Mouse (Mus musculus) intestine, embryonic 16.5 days (tissue): Measurements from ENCODE around the gene Det1. TPM values are rescaled to one million over a fixed set of nuclear protein-coding genes. Genes with fewer than 3 reads are reported as not detected.
A peak's percentile ranks its signal among the peaks of the same experiment; 100 is the strongest.

Source experiments
- ATAC-seq: fragments of 200-750 bp; cut with Nextera tagmentation; 2 replicates; pipeline ENCODE4 v1.8.0; 2017; ENCODE audit warnings: moderate TSS enrichment, moderate library complexity
- H3K27ac ChIP-seq: fragments of 300-500 bp; sonication (generic); 2 replicates; pipeline ENCODE4 v1.5.1; 2014; ENCODE audit warnings: mild to moderate bottlenecking, low read length
- H3K27me3 ChIP-seq: fragments of 300-500 bp; sonication (generic); replicated peaks from 2 replicates; pipeline ENCODE4 v1.6.1; 2014; ENCODE audit warnings: low read length, control low read depth, mixed read lengths; ENCODE audit not compliant: control insufficient read depth, insufficient read depth
- H3K36me3 ChIP-seq: fragments of 300-500 bp; sonication (generic); 2 replicates; pipeline ENCODE4 v1.6.1; 2014; ENCODE audit warnings: low read length, control low read depth; ENCODE audit not compliant: control insufficient read depth, insufficient read depth
- H3K4me1 ChIP-seq: fragments of 300-500 bp; sonication (generic); 2 replicates; pipeline ENCODE4 v1.6.1; 2014; ENCODE audit warnings: low read length, control low read depth, mixed read lengths; ENCODE audit not compliant: control insufficient read depth, insufficient read depth
- H3K4me2 ChIP-seq: fragments of 300-500 bp; sonication (generic); 2 replicates; pipeline ENCODE4 v1.6.1; 2014; ENCODE audit warnings: low read depth, low read length, control low read depth
- H3K4me3 ChIP-seq: fragments of 300-500 bp; sonication (generic); 2 replicates; pipeline ENCODE4 v1.5.1; 2014; ENCODE audit warnings: mild to moderate bottlenecking, low read length
- H3K9ac ChIP-seq: fragments of 300-500 bp; sonication (generic); 2 replicates; pipeline ENCODE4 v1.6.1; 2014; ENCODE audit warnings: low read depth, low read length
- H3K9me3 ChIP-seq: fragments of 300-500 bp; sonication (generic); 2 replicates; pipeline ENCODE4 v1.6.1; 2016; ENCODE audit warnings: low read length, control low read depth; ENCODE audit not compliant: control insufficient read depth
- WGBS: fragments of 180-500 bp; shearing (Covaris S2); extraction: QIAGEN DNeasy Blood & Tissue Kit; methylation state at CpG from one replicate; pipeline ENCODE4 v1.1.7; 2014; 5-methylcytosine and 5-hydroxymethylcytosine counted together
- polyA plus RNA-seq: library from polyadenylated mRNA; unstranded; fragments of >200 nt; fragmentation: Nextera tagmentation; extraction: Ambion mirVana; gene quantifications from 2 replicates; pipeline ENCODE4 v1.2.1, GENCODE M21; 2015

The Det1 gene
- polyA plus RNA-seq, 1 experiment from 2014 or later, result 15.2 TPM

DNA sequence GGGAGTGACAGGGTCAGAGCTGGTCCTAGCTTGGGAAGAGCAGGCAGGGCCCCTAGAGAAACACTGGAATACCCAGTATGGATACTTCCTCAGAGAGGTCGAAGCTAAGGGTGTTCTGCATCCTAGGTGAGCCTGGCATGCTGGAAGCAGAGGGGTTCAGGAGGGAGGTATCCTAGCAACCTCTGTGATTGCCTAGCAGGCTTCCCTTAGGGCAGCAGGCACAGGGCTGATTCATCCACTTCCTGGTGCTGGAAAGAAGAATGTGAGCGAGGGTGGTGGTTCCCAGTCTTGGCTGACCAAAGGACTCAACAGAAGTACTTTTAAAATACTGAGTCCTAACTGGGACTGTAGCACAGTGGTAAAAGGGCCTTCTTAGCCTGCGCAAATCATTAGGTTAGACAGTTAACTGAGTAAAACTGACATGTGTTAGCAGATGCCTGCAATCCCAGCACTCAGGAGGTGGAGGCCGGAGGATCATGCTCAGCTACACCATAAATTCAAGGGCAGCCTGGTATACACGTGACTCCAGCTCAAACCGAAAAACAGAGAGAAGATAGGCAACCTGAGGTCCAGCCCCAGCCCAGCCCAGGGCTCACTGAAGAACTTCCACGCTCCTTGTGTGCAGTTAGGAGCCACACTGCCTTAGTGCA, 16.9 kb upstream of the Det1 start:
- Histone ChIP-seq H3K36me3 (no peaks in the 10 kb centered on the region), H3K27ac (peak overlapping the region; percentile 84), H3K4me1 (peaks cover 14% of the 10 kb centered on the region), H3K9me3 (no peaks in the 10 kb centered on the region), H3K9ac (no peak overlapping the region), H3K27me3 (no peaks in the 10 kb centered on the region), H3K4me2 (no peak overlapping the region), H3K4me3 (no peak overlapping the region)
- peak; percentile 78 for ATAC-seq
- whole genome bisulfite sequencing, result 54% methylated on average over 7 of the region's 7 CpGs

GRCm38 (mm10) chr7:78855044-78855655, 8.1 kb upstream of the Det1 start:
- 67% methylated on average over 5 of the region's 5 CpGs for WGBS
- ATAC-seq, result no peak

DNA sequence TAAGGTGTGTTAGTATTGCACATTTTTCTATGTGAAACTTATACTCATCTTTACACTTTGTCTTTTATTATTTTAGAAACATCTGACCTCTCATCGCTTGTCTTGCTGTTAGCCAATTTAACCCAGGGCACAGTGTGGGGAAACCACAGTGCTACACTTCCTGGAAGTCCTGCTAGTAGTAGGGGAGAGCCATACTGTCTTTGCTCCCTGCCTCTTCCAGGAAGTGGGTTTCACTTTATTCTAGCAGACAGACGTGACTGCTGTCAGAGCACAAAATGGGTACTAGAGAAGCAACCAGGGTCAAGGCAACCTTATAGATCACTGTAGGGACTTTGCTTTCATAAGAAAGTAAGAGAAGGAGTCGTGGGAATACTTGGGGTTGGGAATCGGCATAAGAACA, 7.0 kb upstream of the Det1 start:
- no peak for ATAC-seq
- Histone ChIP-seq H3K36me3 (no peaks in the 10 kb centered on the region), H3K27me3 (no peaks in the 10 kb centered on the region), H3K4me2 (no peak overlapping the region), H3K27ac (no peak overlapping the region), H3K9me3 (no peaks in the 10 kb centered on the region), H3K9ac (no peak overlapping the region), H3K4me1 (no peaks in the 10 kb centered on the region), H3K4me3 (no peak overlapping the region)
- 67% methylated on average over 4 of the region's 4 CpGs for WGBS

More at GRCm38 (mm10) chr7:78855044-78855655, 8.1 kb upstream of the Det1 start:
- H3K4me3 ChIP-seq, result no peak overlapping the region
- H3K9ac ChIP-seq, result no peak overlapping the region; the same call in 1 of the 2 replicates
- H3K27me3 ChIP-seq, result no peaks in the 10 kb centered on the region
- H3K4me1 ChIP-seq, result no peaks in the 10 kb centered on the region
- no peak overlapping the region for H3K27ac ChIP-seq
- no peaks in the 10 kb centered on the region for H3K9me3 ChIP-seq
- no peak overlapping the region for H3K4me2 ChIP-seq
- H3K36me3 ChIP-seq, result no peaks in the 10 kb centered on the region

DNA sequence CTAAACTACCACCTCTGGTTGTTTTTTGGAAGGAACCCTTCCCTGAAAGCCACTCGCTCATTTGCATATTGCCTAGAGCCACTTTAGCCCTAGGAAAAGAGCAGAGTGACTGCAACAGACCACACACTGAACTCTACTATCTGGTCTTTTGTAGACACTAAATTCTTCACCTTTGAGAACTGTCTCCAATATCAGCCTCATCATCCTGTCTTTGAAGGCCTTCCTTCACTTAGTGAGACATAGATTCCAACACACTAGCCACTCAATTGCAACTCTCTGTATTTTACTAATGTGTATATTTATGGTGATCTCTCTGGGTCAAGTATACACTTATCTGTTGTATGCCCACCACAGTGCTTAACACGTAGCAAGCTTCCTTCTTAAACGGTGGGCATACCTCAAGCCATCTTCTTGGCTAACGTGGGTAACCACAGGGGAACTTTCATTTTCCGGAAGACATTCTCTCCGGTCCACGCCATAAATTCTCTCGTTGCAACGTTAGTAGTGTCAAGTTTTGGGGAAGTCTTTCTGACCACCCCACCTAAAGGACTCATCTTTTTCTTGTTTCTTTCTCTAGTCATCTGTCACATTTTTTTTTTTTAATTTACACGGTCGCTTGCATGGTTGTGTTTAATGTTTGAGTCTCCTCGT, 872 bp downstream of the Det1 start:
- peak overlapping the region; percentile 77; the same call in 1 of the 2 replicates for H3K27ac ChIP-seq

DNA sequence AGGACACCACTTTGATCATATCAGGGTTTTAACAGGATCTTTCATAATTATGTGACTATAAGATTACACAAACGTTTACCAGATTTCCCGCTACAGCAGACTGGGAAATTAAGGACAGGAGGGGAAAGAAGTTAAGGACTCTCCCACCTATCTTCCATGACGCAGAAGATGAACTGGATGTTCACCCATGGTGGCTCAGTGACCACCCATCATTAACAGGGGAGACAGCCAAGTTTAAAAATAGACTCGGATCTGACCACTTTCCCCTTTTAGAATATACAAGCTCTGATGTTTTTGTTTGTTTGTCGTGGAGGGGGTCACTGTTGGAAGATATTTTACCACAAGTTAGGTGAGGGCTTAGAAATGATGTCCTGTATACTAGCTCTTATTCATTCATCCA, 5.5 kb downstream of the Det1 start:
- Histone ChIP-seq H3K27me3 (no peaks in the 10 kb centered on the region), H3K36me3 (peaks cover 14% of the 10 kb centered on the region), H3K4me1 (peaks cover 8% of the 10 kb centered on the region; the same call in 1 of the 2 replicates), H3K9ac (no peak overlapping the region), H3K4me3 (no peak overlapping the region), H3K9me3 (no peaks in the 10 kb centered on the region), H3K27ac (no peak overlapping the region), H3K4me2 (no peak overlapping the region)
- 80% methylated on average over 5 of the region's 5 CpGs for WGBS
- ATAC-seq, result no peak

More for the DNA sequence above, 872 bp downstream of the Det1 start:
- H3K27me3 ChIP-seq, result no peaks in the 10 kb centered on the region
- peak overlapping the region; percentile 94 for H3K9ac ChIP-seq
- H3K4me2 ChIP-seq, result peak overlapping the region; percentile 67
- H3K9me3 ChIP-seq, result no peaks in the 10 kb centered on the region
- peak overlapping the region; percentile 88 for H3K4me3 ChIP-seq
- 39% methylated on average over 12 of the region's 12 CpGs for WGBS
- peaks cover 8% of the 10 kb centered on the region; the same call in 1 of the 2 replicates for H3K4me1 ChIP-seq
- ATAC-seq, result no peak
- peaks cover 14% of the 10 kb centered on the region for H3K36me3 ChIP-seq

DNA sequence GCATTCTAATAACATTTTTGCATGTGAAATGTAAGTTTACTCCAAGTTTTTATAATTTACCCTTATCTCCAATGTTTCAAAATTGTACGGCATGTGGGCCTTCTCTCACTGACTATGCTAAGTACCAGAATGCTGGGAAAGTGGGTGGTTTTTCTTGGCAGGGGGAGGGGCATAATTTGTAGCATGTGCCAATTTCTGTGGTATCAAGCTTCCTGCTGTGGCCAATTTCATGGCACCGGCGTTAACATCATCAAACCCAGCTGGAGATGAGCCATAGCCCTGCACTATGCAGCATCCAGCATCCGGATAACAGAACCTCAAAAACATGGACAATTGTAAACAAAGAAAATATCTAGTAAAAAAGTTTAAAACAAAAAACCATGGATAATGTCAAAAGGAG, 9.8 kb downstream of the Det1 start:
- no peak overlapping the region for H3K27ac ChIP-seq
- H3K4me2 ChIP-seq, result no peak overlapping the region
- H3K4me3 ChIP-seq, result no peak overlapping the region
- 85% methylated on average over 4 of the region's 4 CpGs for WGBS
- no peaks in the 10 kb centered on the region for H3K36me3 ChIP-seq
- H3K9me3 ChIP-seq, result no peaks in the 10 kb centered on the region
- H3K27me3 ChIP-seq, result no peaks in the 10 kb centered on the region
- ATAC-seq, result no peak
- no peak overlapping the region for H3K9ac ChIP-seq
- H3K4me1 ChIP-seq, result no peaks in the 10 kb centered on the region

DNA sequence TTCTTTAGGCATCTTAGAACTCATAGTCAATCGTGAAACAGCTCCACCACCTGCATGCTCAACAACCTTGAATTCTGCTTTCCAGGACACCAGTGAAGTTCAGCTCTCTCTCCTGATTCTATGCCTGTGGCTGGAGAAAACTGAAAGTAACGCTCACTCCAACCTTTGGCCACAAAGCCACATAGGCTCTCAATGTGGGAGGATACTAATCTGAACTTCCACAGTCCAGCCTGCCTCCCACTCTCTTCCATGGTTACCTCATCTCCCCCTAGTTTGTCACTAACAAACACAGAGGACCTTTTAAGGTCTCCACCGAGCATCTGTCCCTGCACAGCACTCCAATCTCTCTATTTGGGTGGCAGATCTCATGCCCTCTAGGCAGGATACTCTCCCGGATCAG, 11.4 kb downstream of the Det1 start:
- Histone ChIP-seq H3K4me3 (no peak overlapping the region), H3K4me1 (no peaks in the 10 kb centered on the region), H3K27me3 (no peaks in the 10 kb centered on the region), H3K27ac (no peak overlapping the region), H3K4me2 (no peak overlapping the region), H3K36me3 (no peaks in the 10 kb centered on the region), H3K9me3 (no peaks in the 10 kb centered on the region), H3K9ac (no peak overlapping the region)
- WGBS, result 84% methylated on average over 4 of the region's 4 CpGs
- no peak for ATAC-seq

DNA sequence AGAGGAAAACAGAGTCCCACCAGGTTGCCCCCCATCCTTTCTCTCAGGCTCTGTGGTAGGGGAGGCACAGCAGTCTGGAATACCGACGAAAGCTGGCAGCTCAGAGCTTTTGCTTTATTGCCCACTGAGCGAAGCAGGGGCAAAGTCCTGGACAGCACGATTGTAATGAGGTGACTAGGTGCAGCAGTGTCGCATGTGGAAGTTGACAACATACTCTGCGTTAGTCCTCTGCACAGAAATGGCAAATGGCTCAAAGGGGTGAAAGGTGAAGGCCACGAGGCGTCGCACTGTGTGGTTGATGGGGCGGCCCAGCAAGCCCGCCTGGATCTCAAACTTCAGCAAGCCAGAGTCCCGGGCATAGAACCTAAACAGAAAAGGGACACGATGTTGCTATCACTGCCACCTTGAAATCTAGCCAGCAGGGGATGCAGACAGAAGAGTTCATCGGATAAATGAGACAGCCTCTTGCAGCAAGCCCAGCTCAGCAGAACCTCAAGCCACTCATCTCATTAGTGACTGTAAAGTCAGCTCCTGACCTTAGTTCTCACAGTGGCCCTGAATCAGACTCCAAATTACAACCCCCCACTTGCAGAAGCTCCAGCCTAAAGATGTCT, 19.2 kb downstream of the Det1 start:
- no peaks in the 10 kb centered on the region for H3K36me3 ChIP-seq
- no peaks in the 10 kb centered on the region for H3K27me3 ChIP-seq
- H3K4me2 ChIP-seq, result 0 out of 2 replicates have a peak overlapping the region, but pooled peaks have one; percentile 9
- H3K9me3 ChIP-seq, result no peaks in the 10 kb centered on the region
- H3K9ac ChIP-seq, result 0 out of 2 replicates have a peak overlapping the region, but pooled peaks have one; percentile 19
- peak overlapping the region; percentile 59 for H3K27ac ChIP-seq
- no peak overlapping the region for H3K4me3 ChIP-seq
- WGBS, result 56% methylated on average over 14 of the region's 14 CpGs
- H3K4me1 ChIP-seq, result peaks cover 8% of the 10 kb centered on the region
- ATAC-seq, result peak; percentile 97

- H3K4me2 ChIP-seq, result no peak overlapping the region
- H3K36me3 ChIP-seq, result no peaks in the 10 kb centered on the region
- H3K27me3 ChIP-seq, result no peaks in the 10 kb centered on the region
- H3K4me1 ChIP-seq, result peaks cover 8% of the 10 kb centered on the region
- no peaks in the 10 kb centered on the region for H3K9me3 ChIP-seq
- peak; percentile 39 for ATAC-seq
- no peak overlapping the region for H3K4me3 ChIP-seq
- 42% methylated on average over 9 of the region's 9 CpGs for WGBS
- H3K27ac ChIP-seq, result peak overlapping the region; percentile 59; the same call in 1 of the 2 replicates
- H3K9ac ChIP-seq, result peak overlapping the region; percentile 19; the same call in 1 of the 2 replicates
Measured at GRCm38 (mm10) chr7:78826682-78827385, 20.2 kb downstream of the Det1 start.
